Comparison of ENCODE assay signal across 15 mouse cellular contexts in the genomic region with DNA sequence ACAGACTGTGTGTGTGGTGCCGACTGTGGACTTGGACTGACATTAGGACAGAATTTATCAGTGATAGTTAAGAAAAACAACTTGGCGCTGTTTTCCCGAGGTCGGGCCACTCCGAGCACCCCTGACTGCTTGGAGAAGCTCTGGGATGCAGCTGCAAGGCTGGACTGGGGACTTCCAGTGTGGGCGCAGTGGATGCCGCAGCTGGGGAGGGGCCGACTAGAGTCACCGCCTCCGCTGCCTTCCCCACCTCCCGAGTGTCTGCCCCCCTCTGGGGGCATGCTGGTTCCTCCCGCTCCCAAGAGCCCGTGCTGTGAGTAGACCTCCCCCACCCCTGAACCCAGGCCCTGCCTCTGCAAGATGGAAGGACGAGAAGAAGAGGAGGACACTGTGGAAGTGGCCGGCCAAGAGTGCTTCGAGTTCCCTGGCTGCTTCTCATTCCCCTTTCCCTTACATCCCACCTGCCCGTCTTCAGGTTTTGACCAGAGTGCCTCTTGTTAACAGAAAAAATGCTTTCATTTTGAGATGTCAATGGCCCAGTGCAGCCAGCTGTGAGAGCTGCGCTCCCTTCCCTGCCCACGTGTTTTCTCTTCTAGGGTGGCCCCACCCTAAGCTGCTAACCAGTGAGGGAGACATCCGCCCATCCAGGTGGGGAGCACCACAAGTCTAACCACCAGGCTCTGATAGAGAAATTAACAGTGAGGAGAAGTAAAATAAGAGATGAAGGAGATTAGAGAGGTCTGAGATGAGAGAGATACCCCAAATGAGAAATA.
DNase-seq lines count a peak whose midpoint lies in the region; ATAC-seq and TF ChIP-seq lines count a peak whose summit lies in the region.
"Had no signal": no experiment of that assay in that cellular context is flagged by ENCODE, and none has a peak within 500 bp of the region (broad histone marks: within the 10 kb centered on the region; RNA-seq: fewer than 3 reads in every experiment).

No protein-coding gene starts in this region.

- DNase-seq in heart, embryonic 10.5 days (ENCODE audit: low spot score), result no peak
- DNase-seq in heart, postnatal 25 days (ENCODE audit: low spot score), result no peak
- no peak for DNase-seq in lung, postnatal 36 days
- peak; percentile 49 to 51 for DNase-seq in thymus, postnatal 10 days (ENCODE audit: low spot score in 2 of 2)
- DNase-seq in midbrain, postnatal 0 days (ENCODE audit: low spot score), result no peak
- DNase-seq in hindbrain, embryonic 14.5 days (ENCODE audit: low spot score), result no peak
- DNase-seq: adrenal gland, postnatal 10 days; heart, postnatal 4 days; kidney, adult 2 months; right cerebral cortex, adult 18-20 months had no signal

- peak; percentile 69 for ATAC-seq in lung, embryonic 16.5 days (ENCODE audit: low read depth)
- peak; percentile 87 for ATAC-seq in activated CD4-positive, CD25-positive, alpha-beta regulatory T cell, adult 4 months
- no peak for ATAC-seq in midbrain, postnatal 0 days (ENCODE audit: low FRiP score)
- ATAC-seq in hindbrain, embryonic 14.5 days (ENCODE audit: low FRiP score), result no peak

- H3K4me1 ChIP-seq in heart, embryonic 10.5 days, result 0 out of 2 replicates have a peak, but pooled peaks cover 6% of the 10 kb centered on the region
- no peaks in the 10 kb centered on the region for H3K4me1 ChIP-seq in lung, embryonic 16.5 days (replicated peaks; ENCODE audit: control insufficient read depth, insufficient read depth, low read length)
- no peaks in the 10 kb centered on the region for H3K4me1 ChIP-seq in midbrain, postnatal 0 days (ENCODE audit: insufficient read depth, low read length)
- H3K4me1 ChIP-seq in hindbrain, embryonic 14.5 days (replicated peaks; ENCODE audit: control insufficient read depth, insufficient read depth, low read length), result no peaks in the 10 kb centered on the region
- H3K4me1 ChIP-seq: limb, embryonic 15.5 days; megakaryocyte, embryonic 14.5 days had no signal

- TF ChIP-seq CTCF in midbrain, postnatal 0 days (IDR thresholded peaks at IDR 0.05), result no peak

- no peaks in the 10 kb centered on the region for H3K27me3 ChIP-seq in heart, embryonic 10.5 days (ENCODE audit: insufficient read depth, poor library complexity, severe bottlenecking)
- no peaks in the 10 kb centered on the region for H3K27me3 ChIP-seq in lung, embryonic 16.5 days (ENCODE audit: control insufficient read depth, insufficient read depth, low read depth, low read length)
- H3K27me3 ChIP-seq in midbrain, postnatal 0 days (ENCODE audit: insufficient read depth, low read length), result no peaks in the 10 kb centered on the region
- no peaks in the 10 kb centered on the region for H3K27me3 ChIP-seq in hindbrain, embryonic 14.5 days (ENCODE audit: control insufficient read depth, insufficient read depth, low read length)
- H3K27me3 ChIP-seq: limb, embryonic 15.5 days had no signal

- H3K4me3 ChIP-seq in heart, embryonic 10.5 days, result peak overlapping the region; percentile 43
- no peak overlapping the region for H3K4me3 ChIP-seq in lung, embryonic 16.5 days (ENCODE audit: low read length)
- H3K4me3 ChIP-seq in midbrain, postnatal 0 days (ENCODE audit: low read depth, low read length), result no peak overlapping the region
- H3K4me3 ChIP-seq in hindbrain, embryonic 14.5 days (replicated peaks; ENCODE audit: low read length), result no peak overlapping the region
- H3K4me3 ChIP-seq: limb, embryonic 15.5 days; megakaryocyte, embryonic 14.5 days; myocyte had no signal

- peak overlapping the region; percentile 38 for H3K4me2 ChIP-seq in lung, embryonic 16.5 days (ENCODE audit: low read depth, low read length)
- no peak overlapping the region for H3K4me2 ChIP-seq in midbrain, postnatal 0 days (ENCODE audit: low read depth, low read length, poor library complexity, severe bottlenecking)
- H3K4me2 ChIP-seq in hindbrain, embryonic 14.5 days (replicated peaks), result no peak overlapping the region
- H3K4me2 ChIP-seq: limb, embryonic 15.5 days had no signal

- no peaks in the 10 kb centered on the region for H3K9me3 ChIP-seq in heart, embryonic 10.5 days
- H3K9me3 ChIP-seq in lung, embryonic 16.5 days (ENCODE audit: control insufficient read depth, low read length), result no peaks in the 10 kb centered on the region
- H3K9me3 ChIP-seq in midbrain, postnatal 0 days (ENCODE audit: low read length), result no peaks in the 10 kb centered on the region
- H3K9me3 ChIP-seq in hindbrain, embryonic 14.5 days (ENCODE audit: control insufficient read depth, low read length), result no peaks in the 10 kb centered on the region
- H3K9me3 ChIP-seq: limb, embryonic 15.5 days had no signal

- WGBS in heart, embryonic 10.5 days, result 41% methylated on average over 20 of the region's 20 CpGs
- 37% methylated on average over 20 of the region's 20 CpGs for WGBS in lung, embryonic 16.5 days
- WGBS in midbrain, postnatal 0 days, result 62% methylated on average over 19 of the region's 20 CpGs
- 65% methylated on average over 20 of the region's 20 CpGs for WGBS in hindbrain, embryonic 14.5 days

- H3K9ac ChIP-seq in lung, embryonic 16.5 days (ENCODE audit: low read length), result no peak overlapping the region
- no peak overlapping the region for H3K9ac ChIP-seq in midbrain, postnatal 0 days (replicated peaks; ENCODE audit: low read length, poor library complexity, severe bottlenecking)
- H3K9ac ChIP-seq in hindbrain, embryonic 14.5 days, result no peak overlapping the region
- H3K9ac ChIP-seq: limb, embryonic 15.5 days had no signal

- intact Hi-C loops in heart, postnatal 25 days (cut with DNase I), result no loop called here

- H3K36me3 ChIP-seq in heart, embryonic 10.5 days, result no peaks in the 10 kb centered on the region
- H3K36me3 ChIP-seq in lung, embryonic 16.5 days (ENCODE audit: control insufficient read depth, insufficient read depth, low read length), result no peaks in the 10 kb centered on the region
- no peaks in the 10 kb centered on the region for H3K36me3 ChIP-seq in midbrain, postnatal 0 days (ENCODE audit: insufficient read depth, low read length)
- no peaks in the 10 kb centered on the region for H3K36me3 ChIP-seq in hindbrain, embryonic 14.5 days (replicated peaks; ENCODE audit: control insufficient read depth, insufficient read depth)
- H3K36me3 ChIP-seq: limb, embryonic 15.5 days had no signal

- peak overlapping the region; percentile 36; the same call in 1 of the 2 replicates for H3K27ac ChIP-seq in heart, embryonic 10.5 days
- H3K27ac ChIP-seq in lung, embryonic 16.5 days (ENCODE audit: low read length), result no peak overlapping the region
- no peak overlapping the region for H3K27ac ChIP-seq in midbrain, postnatal 0 days (ENCODE audit: low read depth, low read length)
- no peak overlapping the region for H3K27ac ChIP-seq in hindbrain, embryonic 14.5 days
- H3K27ac ChIP-seq: limb, embryonic 15.5 days had no signal

Comparison
In these comparisons a context has a peak if more than half of its experiments do, and no peak if none do; other contexts are left out.
1. DNase-seq: peak in thymus, postnatal 10 days (2 of 2); none in heart, embryonic 10.5 days (single experiment), heart, postnatal 25 days (single experiment), lung, postnatal 36 days (single experiment), midbrain, postnatal 0 days (single experiment) and hindbrain, embryonic 14.5 days (single experiment).
2. ATAC-seq: peak in lung, embryonic 16.5 days (single experiment) and activated CD4-positive, CD25-positive, alpha-beta regulatory T cell, adult 4 months (single experiment); none in midbrain, postnatal 0 days (single experiment) and hindbrain, embryonic 14.5 days (single experiment).